Mouse (Mus musculus): Measurements from ENCODE around the gene Gm14409. TPM values are rescaled to one million over a fixed set of nuclear protein-coding genes. Genes with fewer than 3 reads are reported as not detected.

Gm14409 gene
- polyA plus RNA-seq, 1 experiment from 2014 or later: not detected

Other genes starting within 250 kb of the Gm14409 start
- gene Gm14401, start 192.7 kb downstream of the Gm14409 start, polyA plus RNA-seq (2015; fragmentation: Nextera tagmentation; extraction: Ambion mirVana): 0.12 TPM in 1 of 2 replicates, not detected in the other
- 13.7 and 14.0 TPM in 2 replicates for gene Gm14410, start 60.6 kb downstream of the Gm14409 start, polyA plus RNA-seq (2015; fragmentation: Nextera tagmentation; extraction: Ambion mirVana)
- not detected in 2 replicates for gene Gm14412, start 57.3 kb upstream of the Gm14409 start, polyA plus RNA-seq (2015; fragmentation: Nextera tagmentation; extraction: Ambion mirVana)
- 6.4 and 6.8 TPM in 2 replicates for gene Gm14418, start 131.3 kb upstream of the Gm14409 start, polyA plus RNA-seq (2015; fragmentation: Nextera tagmentation; extraction: Ambion mirVana)
- gene Zfp970, start 197.7 kb upstream of the Gm14409 start, polyA plus RNA-seq (2015; fragmentation: Nextera tagmentation; extraction: Ambion mirVana): 5.9 and 6.3 TPM in 2 replicates
- 2.3 and 3.3 TPM in 2 replicates for gene Gm14403, start 231.2 kb upstream of the Gm14409 start, polyA plus RNA-seq (2015; fragmentation: Nextera tagmentation; extraction: Ambion mirVana)

All from stomach, postnatal 0 days (tissue).